Mouse (Mus musculus) neural tube, embryonic 15.5 days (tissue): ENCODE measurements around the gene AU021092. TPM values are rescaled to one million over a fixed set of nuclear protein-coding genes. Genes with fewer than 3 reads are reported as not detected.
"Not testable (repeated sequence)": the region's sequence is repeated elsewhere in the genome, so short reads cannot be mapped to it uniquely, and the experiment has no call there.

ENCODE experiments used
- ATAC-seq: fragments of 200-750 bp; cut with Nextera tagmentation; 2 replicates; pipeline ENCODE4 v1.8.0; 2017; ENCODE audit warnings: mild to moderate bottlenecking, moderate TSS enrichment, moderate library complexity; ENCODE audit not compliant: low FRiP score
- H3K27ac ChIP-seq: fragments of 300-500 bp; sonication (generic); replicated peaks from 2 replicates; pipeline ENCODE4 v1.5.1; 2015; ENCODE audit warnings: mild to moderate bottlenecking, inconsistent platforms
- H3K27me3 ChIP-seq: fragments of 300-500 bp; sonication (generic); replicated peaks from 2 replicates; pipeline ENCODE4 v1.6.1; 2015; ENCODE audit warnings: inconsistent platforms
- H3K36me3 ChIP-seq: fragments of 300-500 bp; sonication (generic); 2 replicates; pipeline ENCODE4 v1.6.1; 2015; ENCODE audit warnings: inconsistent platforms
- H3K4me1 ChIP-seq: fragments of 300-500 bp; sonication (generic); 2 replicates; pipeline ENCODE4 v1.6.1; 2015; ENCODE audit warnings: inconsistent platforms
- H3K4me2 ChIP-seq: fragments of 300-500 bp; sonication (generic); 2 replicates; pipeline ENCODE4 v1.6.1; 2015; ENCODE audit warnings: inconsistent platforms, mild to moderate bottlenecking, moderate library complexity
- H3K4me3 ChIP-seq: fragments of 300-500 bp; sonication (generic); replicated peaks from 2 replicates; pipeline ENCODE4 v1.5.1; 2015; ENCODE audit warnings: mild to moderate bottlenecking, inconsistent platforms
- H3K9ac ChIP-seq: fragments of 300-500 bp; sonication (generic); replicated peaks from 2 replicates; pipeline ENCODE4 v1.6.1; 2015; ENCODE audit warnings: mild to moderate bottlenecking, inconsistent platforms
- H3K9me3 ChIP-seq: fragments of 300-500 bp; sonication (generic); replicated peaks from 2 replicates; pipeline ENCODE4 v1.6.1; 2016; ENCODE audit warnings: inconsistent platforms
- WGBS: fragments of 180-500 bp; shearing (Covaris S2); methylation state at CpG from one replicate; pipeline ENCODE4 v1.1.7; 2015; ENCODE audit warnings: mixed read lengths; 5-methylcytosine and 5-hydroxymethylcytosine counted together
- polyA plus RNA-seq: library from polyadenylated mRNA; unstranded; fragments of >200 nt; fragmentation: Nextera tagmentation; extraction: Ambion mirVana; gene quantifications from 2 replicates; pipeline ENCODE4 v1.2.1, GENCODE M21; 2015

The AU021092 gene
- polyA plus RNA-seq, 1 experiment from 2014 or later: 13.9 TPM

- H3K27me3 ChIP-seq: no peaks in the 10 kb centered on the region
- WGBS: 94% methylated on average over 4 of the region's 4 CpGs
- no peak overlapping the region for H3K27ac ChIP-seq
- H3K4me1 ChIP-seq: no peaks in the 10 kb centered on the region
- no peak for ATAC-seq
- H3K4me2 ChIP-seq: no peak overlapping the region
- H3K9ac ChIP-seq: no peak overlapping the region
- no peaks in the 10 kb centered on the region for H3K9me3 ChIP-seq
- H3K4me3 ChIP-seq: no peak overlapping the region
- H3K36me3 ChIP-seq: peaks cover 66% of the 10 kb centered on the region
Observed at GRCm38 (mm10) chr16:5242355-5242754, 20.3 kb upstream of the AU021092 start.

- peaks cover 27% of the 10 kb centered on the region for H3K4me1 ChIP-seq
- peak; percentile 96 for ATAC-seq
- 0 out of 2 replicates have a peak, but pooled peaks cover 4% of the 10 kb centered on the region for H3K9me3 ChIP-seq
- H3K4me3 ChIP-seq: peak within 1 kb of the TSS; percentile 89
- peak within 1 kb of the TSS; percentile 82 for H3K27ac ChIP-seq
- H3K27me3 ChIP-seq: no peaks in the 10 kb centered on the region
- peak within 1 kb of the TSS; percentile 89 for H3K4me2 ChIP-seq
- 3% methylated on average over 47 of the region's 47 CpGs for WGBS
- peak within 1 kb of the TSS; percentile 79 for H3K9ac ChIP-seq
- no peaks in the 10 kb centered on the region for H3K36me3 ChIP-seq
Observed at GRCm38 (mm10) chr16:5233418-5234313, 11.6 kb upstream of the AU021092 start, which contains the start of gene Alg1. TSS of gene Alg1 (plus strand) at chr16:5233621.

GRCm38 (mm10) chr16:5232982-5233381 lies 10.9 kb upstream of the AU021092 start:
- Histone ChIP-seq H3K4me1 (peaks cover 27% of the 10 kb centered on the region), H3K27me3 (no peaks in the 10 kb centered on the region), H3K9ac (no peak overlapping the region), H3K27ac (no peak overlapping the region), H3K4me3 (peak overlapping the region; percentile 89), H3K4me2 (peak overlapping the region; percentile 89), H3K9me3 (0 out of 2 replicates have a peak, but pooled peaks cover 4% of the 10 kb centered on the region), H3K36me3 (no peaks in the 10 kb centered on the region)
- 68% methylated on average over 4 of the region's 4 CpGs for WGBS
- ATAC-seq: peak; percentile 16; the same call in 1 of the 2 replicates

GRCm38 (mm10) chr16:5228103-5228502 lies 6.0 kb upstream of the AU021092 start:
- H3K9me3 ChIP-seq, H3K4me2 ChIP-seq, H3K36me3 ChIP-seq, H3K27me3 ChIP-seq, ATAC-seq, H3K4me1 ChIP-seq, H3K27ac ChIP-seq, H3K9ac ChIP-seq, H3K4me3 ChIP-seq: not testable (repeated sequence)
- 81% methylated on average over 3 of the region's 3 CpGs for WGBS

GRCm38 (mm10) chr16:5227501-5227900 lies 5.4 kb upstream of the AU021092 start:
- H3K4me3 ChIP-seq, H3K27me3 ChIP-seq, H3K4me1 ChIP-seq, H3K36me3 ChIP-seq, H3K9ac ChIP-seq, ATAC-seq, H3K4me2 ChIP-seq, H3K9me3 ChIP-seq, H3K27ac ChIP-seq: not testable (repeated sequence)
- 86% methylated on average over 19 of the region's 19 CpGs for WGBS

- H3K4me3 ChIP-seq, ATAC-seq, H3K9me3 ChIP-seq, H3K9ac ChIP-seq, H3K4me2 ChIP-seq, H3K27ac ChIP-seq, H3K36me3 ChIP-seq, H3K27me3 ChIP-seq, H3K4me1 ChIP-seq: not testable (repeated sequence)
- 17% methylated on average over 1 of the region's 1 CpGs for WGBS
Observed at GRCm38 (mm10) chr16:5226534-5226933, 4.4 kb upstream of the AU021092 start.

- H3K9ac ChIP-seq: no peak overlapping the region
- no peak for ATAC-seq
- no peaks in the 10 kb centered on the region for H3K36me3 ChIP-seq
- 56% methylated on average over 4 of the region's 4 CpGs for WGBS
- H3K27ac ChIP-seq: no peak overlapping the region
- H3K4me3 ChIP-seq: no peak overlapping the region
- peaks cover 9% of the 10 kb centered on the region; the same call in 1 of the 2 replicates for H3K27me3 ChIP-seq
- H3K9me3 ChIP-seq: no peaks in the 10 kb centered on the region
- H3K4me1 ChIP-seq: no peaks in the 10 kb centered on the region
- H3K4me2 ChIP-seq: no peak overlapping the region
Observed at GRCm38 (mm10) chr16:5221403-5221802, 696 bp downstream of the AU021092 start.

GRCm38 (mm10) chr16:5217341-5218133 lies 4.6 kb downstream of the AU021092 start:
- H3K4me1 ChIP-seq: no peaks in the 10 kb centered on the region
- no peaks in the 10 kb centered on the region for H3K9me3 ChIP-seq
- 71% methylated on average over 5 of the region's 5 CpGs for WGBS
- H3K4me3 ChIP-seq: no peak overlapping the region
- no peaks in the 10 kb centered on the region for H3K36me3 ChIP-seq
- H3K4me2 ChIP-seq: no peak overlapping the region
- ATAC-seq: no peak
- H3K27me3 ChIP-seq: peaks cover 9% of the 10 kb centered on the region; the same call in 1 of the 2 replicates
- H3K9ac ChIP-seq: no peak overlapping the region
- H3K27ac ChIP-seq: no peak overlapping the region

GRCm38 (mm10) chr16:5216686-5217085 lies 5.4 kb downstream of the AU021092 start:
- ATAC-seq: no peak
- H3K9ac ChIP-seq: no peak overlapping the region
- no peak overlapping the region for H3K27ac ChIP-seq
- no peaks in the 10 kb centered on the region for H3K36me3 ChIP-seq
- H3K27me3 ChIP-seq: peaks cover 9% of the 10 kb centered on the region; the same call in 1 of the 2 replicates
- H3K4me1 ChIP-seq: no peaks in the 10 kb centered on the region
- no peak overlapping the region for H3K4me2 ChIP-seq
- WGBS: 74% methylated on average over 6 of the region's 6 CpGs
- H3K4me3 ChIP-seq: no peak overlapping the region
- no peaks in the 10 kb centered on the region for H3K9me3 ChIP-seq

- no peak overlapping the region for H3K4me2 ChIP-seq
- H3K9me3 ChIP-seq: no peaks in the 10 kb centered on the region
- H3K27ac ChIP-seq: no peak overlapping the region
- H3K27me3 ChIP-seq: 0 out of 2 replicates have a peak, but pooled peaks cover 8% of the 10 kb centered on the region
- no peaks in the 10 kb centered on the region for H3K4me1 ChIP-seq
- 87% methylated on average over 2 of the region's 2 CpGs for WGBS
- no peak for ATAC-seq
- no peaks in the 10 kb centered on the region for H3K36me3 ChIP-seq
- H3K4me3 ChIP-seq: no peak overlapping the region
- H3K9ac ChIP-seq: no peak overlapping the region
Observed at GRCm38 (mm10) chr16:5214126-5214525, 8.0 kb downstream of the AU021092 start.

- Histone ChIP-seq H3K36me3 (no peaks in the 10 kb centered on the region), H3K9ac (no peak overlapping the region), H3K9me3 (no peaks in the 10 kb centered on the region), H3K4me1 (no peaks in the 10 kb centered on the region), H3K4me2 (no peak overlapping the region), H3K4me3 (no peak overlapping the region), H3K27me3 (0 out of 2 replicates have a peak, but pooled peaks cover 4% of the 10 kb centered on the region), H3K27ac (no peak overlapping the region)
- no peak for ATAC-seq
- WGBS: 92% methylated on average over 3 of the region's 3 CpGs
Observed at GRCm38 (mm10) chr16:5212150-5212549, 9.9 kb downstream of the AU021092 start.
